Mouse (Mus musculus): ENCODE results near the gene 1500011B03Rik.

1500011B03Rik gene

GRCm38 (mm10) chr5:114761980-114762379 is 61.3 kb downstream of the 1500011B03Rik start:
- in situ Hi-C loops (cut with MboI; ENCODE audit: unreplicated experiment in 2 of 2), result no loop called here

GRCm38 (mm10) chr5:114759536-114760090 is 63.7 kb downstream of the 1500011B03Rik start:
- in situ Hi-C loops (cut with MboI; ENCODE audit: unreplicated experiment in 2 of 2), result no loop called here
